Mouse (Mus musculus) liver, embryonic 16.5 days (tissue): Measurements from ENCODE around the gene Tbc1d30. TPM values are rescaled to one million over a fixed set of nuclear protein-coding genes. Genes with fewer than 3 reads are reported as not detected.

Source experiments
- ATAC-seq: fragments of 200-750 bp; cut with Nextera tagmentation; 2 replicates; pipeline ENCODE4 v1.8.0; 2017; ENCODE audit warnings: low read depth, mild to moderate bottlenecking, moderate number of reproducible peaks, moderate library complexity
- H3K27ac ChIP-seq: fragments of 300-500 bp; sonication (generic); 2 replicates; pipeline ENCODE4 v1.5.1; 2014; ENCODE audit warnings: mild to moderate bottlenecking, low read length
- H3K27me3 ChIP-seq: fragments of 300-500 bp; sonication (generic); 2 replicates; pipeline ENCODE4 v1.6.1; 2014; ENCODE audit warnings: low read depth, low read length, mixed read lengths; ENCODE audit not compliant: control insufficient read depth, insufficient read depth
- H3K36me3 ChIP-seq: fragments of 300-500 bp; sonication (generic); 2 replicates; pipeline ENCODE4 v1.6.1; 2014; ENCODE audit warnings: mild to moderate bottlenecking; ENCODE audit not compliant: control insufficient read depth, insufficient read depth
- H3K4me1 ChIP-seq: fragments of 300-500 bp; sonication (generic); 2 replicates; pipeline ENCODE4 v1.6.1; 2014; ENCODE audit warnings: low read depth, low read length, mixed read lengths; ENCODE audit not compliant: control insufficient read depth
- H3K4me2 ChIP-seq: fragments of 300-500 bp; sonication (generic); 2 replicates; pipeline ENCODE4 v1.6.1; 2014; ENCODE audit warnings: low read depth, low read length, mixed read lengths
- H3K4me3 ChIP-seq: fragments of 300-500 bp; sonication (generic); 2 replicates; pipeline ENCODE4 v1.5.1; 2014; ENCODE audit warnings: low read depth, mild to moderate bottlenecking, low read length
- H3K9ac ChIP-seq: fragments of 300-500 bp; sonication (generic); 2 replicates; pipeline ENCODE4 v1.6.1; 2014; ENCODE audit warnings: low read depth, low read length
- H3K9me3 ChIP-seq: fragments of 300-500 bp; sonication (generic); replicated peaks from 2 replicates; pipeline ENCODE4 v1.6.1; 2016; ENCODE audit warnings: low read length; ENCODE audit not compliant: control insufficient read depth
- WGBS: fragments of 180-500 bp; shearing (Covaris S2); extraction: QIAGEN DNeasy Blood & Tissue Kit; methylation state at CpG from one replicate; pipeline ENCODE4 v1.1.7; 2014; ENCODE audit not compliant: insufficient replicate concordance; 5-methylcytosine and 5-hydroxymethylcytosine counted together
- polyA plus RNA-seq: library from polyadenylated mRNA; unstranded; fragments of >200 nt; fragmentation: Nextera tagmentation; extraction: Ambion mirVana; gene quantifications from 2 replicates; pipeline ENCODE4 v1.2.1, GENCODE M21; 2015

Gene Tbc1d30
- polyA plus RNA-seq, 1 experiment from 2014 or later: 0.48 TPM

GRCm38 (mm10) chr10:121368783-121369465 lies 17.8 kb upstream of the Tbc1d30 start:
- Histone ChIP-seq H3K9ac (no peak overlapping the region), H3K9me3 (no peaks in the 10 kb centered on the region), H3K27me3 (no peaks in the 10 kb centered on the region), H3K36me3 (peaks cover 3% of the 10 kb centered on the region; the same call in 1 of the 2 replicates), H3K4me1 (peaks cover 23% of the 10 kb centered on the region), H3K4me2 (no peak overlapping the region), H3K27ac (no peak overlapping the region), H3K4me3 (no peak overlapping the region)
- WGBS: 63% methylated on average over 18 of the region's 18 CpGs
- no peak for ATAC-seq

DNA sequence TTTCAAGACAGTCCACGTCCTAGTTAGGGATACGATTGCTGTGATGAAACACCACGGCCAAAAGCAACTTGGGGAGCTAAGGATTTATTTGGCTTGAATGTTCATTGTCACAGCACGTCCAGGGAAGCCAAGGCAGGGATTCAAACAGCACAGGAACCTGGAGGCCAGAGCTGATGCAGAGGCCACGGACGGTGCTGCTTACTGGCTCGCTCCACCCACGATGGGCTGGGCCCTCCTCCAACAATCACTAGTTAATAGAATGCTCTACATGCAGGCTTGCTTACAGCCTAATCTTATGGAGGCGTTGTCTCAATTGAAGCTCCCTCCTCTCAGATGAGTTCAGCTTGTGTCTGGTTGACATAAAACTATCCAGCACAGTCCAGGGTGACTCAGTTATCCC lies 16.7 kb upstream of the Tbc1d30 start:
- no peaks in the 10 kb centered on the region for H3K9me3 ChIP-seq
- H3K4me1 ChIP-seq: peaks cover 23% of the 10 kb centered on the region
- no peak overlapping the region for H3K4me3 ChIP-seq
- H3K27ac ChIP-seq: no peak overlapping the region
- no peak overlapping the region for H3K4me2 ChIP-seq
- 70% methylated on average over 9 of the region's 9 CpGs for WGBS
- no peaks in the 10 kb centered on the region for H3K27me3 ChIP-seq
- peaks cover 3% of the 10 kb centered on the region; the same call in 1 of the 2 replicates for H3K36me3 ChIP-seq
- no peak for ATAC-seq
- no peak overlapping the region for H3K9ac ChIP-seq

GRCm38 (mm10) chr10:121367271-121367670 lies 16.2 kb upstream of the Tbc1d30 start:
- Histone ChIP-seq H3K9me3 (no peaks in the 10 kb centered on the region), H3K4me2 (no peak overlapping the region), H3K27ac (no peak overlapping the region), H3K36me3 (peaks cover 3% of the 10 kb centered on the region; the same call in 1 of the 2 replicates), H3K27me3 (no peaks in the 10 kb centered on the region), H3K9ac (no peak overlapping the region), H3K4me1 (peaks cover 23% of the 10 kb centered on the region), H3K4me3 (no peak overlapping the region)
- WGBS: 67% methylated on average over 13 of the region's 13 CpGs
- no peak for ATAC-seq

DNA sequence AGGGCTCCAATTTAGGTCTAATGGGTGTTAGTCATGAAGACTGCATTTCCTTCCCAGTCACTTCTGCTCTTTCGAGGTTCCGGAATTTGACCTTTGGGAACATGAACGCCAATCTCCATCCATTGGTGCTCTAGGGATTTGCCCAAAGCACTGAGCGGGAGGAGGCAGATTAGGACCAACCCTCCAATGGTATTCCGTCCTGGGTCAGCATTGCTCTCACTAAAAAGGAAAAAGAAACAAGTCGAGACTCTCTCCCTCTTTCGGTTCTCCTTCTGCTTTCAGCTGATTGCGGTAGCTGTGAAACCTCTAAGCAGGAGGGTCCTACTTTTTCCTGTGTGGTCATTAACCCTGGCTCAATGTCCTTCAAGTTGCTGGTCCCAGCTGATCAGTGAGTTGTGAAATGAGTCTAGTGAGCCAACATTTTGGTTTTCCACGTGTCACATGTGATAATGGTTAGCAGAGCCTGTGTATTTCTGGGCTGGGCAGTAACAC lies 14.7 kb upstream of the Tbc1d30 start:
- Histone ChIP-seq H3K27me3 (no peaks in the 10 kb centered on the region), H3K36me3 (peaks cover 3% of the 10 kb centered on the region; the same call in 1 of the 2 replicates), H3K27ac (peak overlapping the region; percentile 80), H3K4me3 (peak overlapping the region; percentile 88), H3K4me1 (peaks cover 23% of the 10 kb centered on the region), H3K4me2 (peak overlapping the region; percentile 99), H3K9me3 (no peaks in the 10 kb centered on the region), H3K9ac (peak overlapping the region; percentile 81)
- WGBS: 4% methylated on average over 9 of the region's 9 CpGs
- 0 out of 2 replicates have a peak, but pooled peaks have one; percentile 7 for ATAC-seq

GRCm38 (mm10) chr10:121364801-121365564 lies 13.9 kb upstream of the Tbc1d30 start, which contains the start of gene Gns:
Gene Gns (plus strand): TSS chr10:121365090.
- Histone ChIP-seq H3K4me1 (peaks cover 23% of the 10 kb centered on the region), H3K9ac (peak within 1 kb of the TSS; percentile 81), H3K4me2 (peak within 1 kb of the TSS; percentile 99), H3K9me3 (no peaks in the 10 kb centered on the region), H3K4me3 (peak within 1 kb of the TSS; percentile 88), H3K27ac (peak within 1 kb of the TSS; percentile 80), H3K27me3 (no peaks in the 10 kb centered on the region), H3K36me3 (no peaks in the 10 kb centered on the region)
- WGBS: under 1% methylated on average over 64 of the region's 72 CpGs
- ATAC-seq: peak; percentile 92

- Histone ChIP-seq H3K9ac (peak overlapping the region; percentile 54), H3K4me3 (peak overlapping the region; percentile 88), H3K27ac (no peak overlapping the region), H3K4me1 (peaks cover 23% of the 10 kb centered on the region), H3K27me3 (no peaks in the 10 kb centered on the region), H3K9me3 (no peaks in the 10 kb centered on the region), H3K36me3 (no peaks in the 10 kb centered on the region), H3K4me2 (peak overlapping the region; percentile 99)
- 22% methylated on average over 15 of the region's 15 CpGs for WGBS
- ATAC-seq: no peak
Measured at GRCm38 (mm10) chr10:121364306-121364705, 13.2 kb upstream of the Tbc1d30 start.

- no peak overlapping the region for H3K4me3 ChIP-seq
- no peak overlapping the region for H3K9ac ChIP-seq
- no peak overlapping the region for H3K4me2 ChIP-seq
- peaks cover 17% of the 10 kb centered on the region for H3K4me1 ChIP-seq
- H3K9me3 ChIP-seq: no peaks in the 10 kb centered on the region
- H3K27ac ChIP-seq: no peak overlapping the region
- no peak for ATAC-seq
- WGBS: 63% methylated on average over 8 of the region's 8 CpGs
- H3K36me3 ChIP-seq: no peaks in the 10 kb centered on the region
- H3K27me3 ChIP-seq: no peaks in the 10 kb centered on the region
Measured at GRCm38 (mm10) chr10:121363201-121363600, 12.1 kb upstream of the Tbc1d30 start.

DNA sequence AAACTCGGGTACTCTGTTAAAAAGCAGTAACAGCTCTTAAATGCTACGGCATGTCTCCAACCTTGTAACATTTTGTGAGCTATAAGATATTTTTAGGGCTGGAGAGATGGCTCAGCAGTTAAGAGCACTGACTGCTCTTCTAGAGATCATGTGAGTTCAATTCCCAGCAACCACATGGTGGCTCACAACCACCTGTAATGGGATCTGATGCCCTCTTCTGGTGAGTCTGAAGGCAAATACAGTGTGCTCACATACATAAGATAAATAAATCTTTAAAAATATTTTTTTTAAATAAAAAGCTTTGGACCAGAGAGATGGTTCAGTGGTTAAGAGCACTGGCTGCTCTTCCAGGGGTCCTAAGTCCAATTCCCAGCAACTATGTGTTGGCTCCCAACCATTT lies 9.3 kb upstream of the Tbc1d30 start:
- Histone ChIP-seq H3K4me3 (no peak overlapping the region), H3K9ac (no peak overlapping the region), H3K4me1 (peaks cover 7% of the 10 kb centered on the region), H3K27me3 (no peaks in the 10 kb centered on the region), H3K9me3 (no peaks in the 10 kb centered on the region), H3K4me2 (no peak overlapping the region), H3K36me3 (no peaks in the 10 kb centered on the region), H3K27ac (no peak overlapping the region)
- 77% methylated on average over 2 of the region's 2 CpGs for WGBS
- no peak for ATAC-seq
